Mouse (Mus musculus): ENCODE data around the gene Sytl2. TPM values are rescaled to one million over a fixed set of nuclear protein-coding genes. Genes with fewer than 3 reads are reported as not detected.
A peak's percentile ranks its signal among the peaks of the same experiment; 100 is the strongest.

The Sytl2 gene
- polyA plus RNA-seq, 1 experiment from 2014 or later = 7.4 TPM

DNA sequence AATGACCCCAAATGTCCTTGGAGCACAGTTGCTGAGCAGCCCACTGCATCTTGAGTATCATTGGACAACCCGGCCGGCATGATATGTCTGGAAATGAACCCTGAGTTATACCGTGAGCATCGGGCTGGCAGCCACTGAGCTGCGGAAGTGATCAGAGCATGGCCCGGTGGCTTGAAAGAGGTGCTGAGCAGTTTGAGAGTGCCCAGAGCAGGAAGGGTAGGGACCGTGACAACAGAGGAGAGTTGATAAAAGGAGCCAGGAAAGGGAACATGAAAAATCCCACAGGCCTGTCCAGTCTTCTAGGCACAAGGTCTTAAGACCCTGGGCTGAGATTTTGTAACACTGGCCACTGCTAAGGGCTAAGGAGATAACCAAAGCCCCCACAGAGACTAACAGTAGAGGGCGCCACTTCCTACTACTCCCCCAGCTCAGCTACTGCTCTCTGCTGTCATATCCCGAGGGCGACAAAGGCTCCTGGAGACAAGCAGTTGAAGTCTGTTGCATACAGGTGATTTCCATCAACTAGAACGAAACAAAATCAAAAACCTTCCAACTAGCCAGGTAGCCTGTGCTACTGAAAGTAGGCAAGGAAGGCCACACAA lies 21.7 kb upstream of the Sytl2 start:
- H3K9me3 ChIP-seq (replicated peaks) = no peaks in the 10 kb centered on the region
- no peak overlapping the region for H3K9ac ChIP-seq
- no peaks in the 10 kb centered on the region for H3K27me3 ChIP-seq
- WGBS = 34% methylated on average over 11 of the region's 11 CpGs
- no peak overlapping the region for H3K4me3 ChIP-seq
- no peak overlapping the region for H3K4me2 ChIP-seq
- 0 out of 2 replicates have a peak, but pooled peaks cover 4% of the 10 kb centered on the region for H3K4me1 ChIP-seq (replicated peaks)
- 0 out of 2 replicates have a peak, but pooled peaks have one; percentile 18 for ATAC-seq (replicated peaks; ENCODE audit: insufficient number of reproducible peaks, insufficient read depth, low FRiP score, low read depth)
- H3K27ac ChIP-seq = no peak overlapping the region
- no peaks in the 10 kb centered on the region for H3K36me3 ChIP-seq

DNA sequence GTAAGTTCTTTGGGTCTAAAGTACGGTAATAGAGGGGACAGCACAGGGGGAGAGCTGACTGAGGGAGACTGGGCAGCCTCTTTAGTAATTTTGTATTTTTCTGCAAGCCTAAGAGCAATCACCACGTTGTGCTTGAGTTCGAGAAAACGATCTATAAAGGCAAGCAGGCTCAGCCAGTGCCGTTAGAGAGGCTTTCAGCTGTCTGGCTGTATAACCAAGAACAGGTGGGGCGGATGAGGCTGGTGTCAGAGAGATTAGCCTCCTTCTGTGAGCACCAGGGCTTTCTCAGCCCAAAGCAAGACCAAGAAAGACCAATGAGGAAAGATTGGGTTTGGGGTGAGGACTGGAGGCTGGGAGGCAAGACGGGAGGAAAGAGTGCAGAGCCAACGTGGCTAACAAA lies 21.2 kb upstream of the Sytl2 start:
- H3K4me3 ChIP-seq = no peak overlapping the region
- H3K9ac ChIP-seq = no peak overlapping the region
- ATAC-seq (replicated peaks; ENCODE audit: insufficient number of reproducible peaks, insufficient read depth, low FRiP score, low read depth) = no peak
- no peak overlapping the region for H3K4me2 ChIP-seq
- H3K36me3 ChIP-seq = no peaks in the 10 kb centered on the region
- H3K9me3 ChIP-seq (replicated peaks) = no peaks in the 10 kb centered on the region
- WGBS = 59% methylated on average over 8 of the region's 8 CpGs
- H3K27ac ChIP-seq = no peak overlapping the region
- H3K4me1 ChIP-seq (replicated peaks) = 0 out of 2 replicates have a peak, but pooled peaks cover 4% of the 10 kb centered on the region
- no peaks in the 10 kb centered on the region for H3K27me3 ChIP-seq

DNA sequence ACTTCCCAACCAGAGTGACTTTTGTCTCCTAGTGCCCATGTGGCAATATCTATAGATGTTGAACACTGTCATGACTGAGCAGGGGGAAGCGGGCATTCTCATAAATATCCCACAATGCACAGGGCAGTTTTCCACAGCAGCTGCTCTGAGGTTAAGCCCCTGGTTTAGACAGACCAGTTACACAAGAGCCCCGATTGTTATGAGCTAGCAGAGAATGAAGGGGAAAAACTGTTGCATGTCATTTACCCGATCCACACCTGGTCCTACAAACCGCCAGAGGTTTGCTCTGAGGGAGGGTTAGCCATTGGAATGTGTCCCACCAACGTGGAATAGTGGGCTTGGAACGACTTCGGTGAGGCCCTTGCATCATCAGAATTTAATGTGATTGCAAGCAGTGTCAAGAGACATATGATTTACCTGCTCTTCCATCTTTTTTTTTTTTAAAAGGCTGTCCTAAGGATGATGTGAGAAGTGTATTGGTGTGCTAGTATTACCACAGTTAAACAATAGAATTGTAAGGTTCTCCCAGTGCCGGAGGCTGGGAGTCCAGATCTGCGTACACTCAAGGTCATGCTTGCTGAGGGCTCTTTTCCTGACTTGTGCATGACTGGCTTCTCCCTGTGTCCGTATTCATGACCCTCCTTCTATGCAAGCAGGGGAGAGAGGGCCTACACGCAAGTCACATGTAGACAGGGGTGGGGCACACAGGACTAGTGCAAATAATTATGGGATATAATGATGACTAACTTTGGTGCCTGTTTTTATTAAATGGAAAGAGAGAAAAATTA lies 20.1 kb upstream of the Sytl2 start:
- ATAC-seq (replicated peaks; ENCODE audit: insufficient number of reproducible peaks, insufficient read depth, low FRiP score, low read depth) = no peak
- no peak overlapping the region for H3K9ac ChIP-seq
- H3K4me2 ChIP-seq = no peak overlapping the region
- 0 out of 2 replicates have a peak, but pooled peaks cover 4% of the 10 kb centered on the region for H3K4me1 ChIP-seq (replicated peaks)
- H3K9me3 ChIP-seq (replicated peaks) = no peaks in the 10 kb centered on the region
- WGBS = 77% methylated on average over 11 of the region's 11 CpGs
- no peaks in the 10 kb centered on the region for H3K27me3 ChIP-seq
- H3K4me3 ChIP-seq = no peak overlapping the region
- no peak overlapping the region for H3K27ac ChIP-seq
- H3K36me3 ChIP-seq = no peaks in the 10 kb centered on the region

DNA sequence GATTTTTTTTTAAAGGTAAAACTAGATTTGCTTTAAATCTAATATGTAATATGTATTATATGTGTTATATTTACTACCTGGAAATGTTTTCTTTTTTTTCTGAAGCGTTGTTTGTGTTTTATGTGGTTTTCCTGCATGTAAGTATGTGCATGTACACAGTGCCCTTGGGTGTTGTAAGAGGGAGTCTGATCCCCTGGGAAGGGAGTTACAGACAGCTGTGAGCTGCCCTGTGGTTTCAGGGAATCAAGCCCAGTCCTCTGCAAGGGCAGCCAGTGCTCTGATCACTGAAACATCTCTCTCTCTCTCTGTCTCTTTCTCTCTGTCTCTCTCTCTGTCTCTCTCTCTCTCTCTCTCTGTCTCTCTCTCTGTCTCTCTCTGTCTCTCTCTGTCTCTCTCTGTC lies 19.3 kb upstream of the Sytl2 start:
- H3K4me1 ChIP-seq (replicated peaks) = 0 out of 2 replicates have a peak, but pooled peaks cover 4% of the 10 kb centered on the region
- H3K27ac ChIP-seq = no peak overlapping the region
- no peak overlapping the region for H3K9ac ChIP-seq
- H3K9me3 ChIP-seq (replicated peaks) = no peaks in the 10 kb centered on the region
- no peak overlapping the region for H3K4me2 ChIP-seq
- H3K27me3 ChIP-seq = no peaks in the 10 kb centered on the region
- no peak overlapping the region for H3K4me3 ChIP-seq
- no peaks in the 10 kb centered on the region for H3K36me3 ChIP-seq
- no peak for ATAC-seq (replicated peaks; ENCODE audit: insufficient number of reproducible peaks, insufficient read depth, low FRiP score, low read depth)
- WGBS = 77% methylated on average over 1 of the region's 1 CpGs

DNA sequence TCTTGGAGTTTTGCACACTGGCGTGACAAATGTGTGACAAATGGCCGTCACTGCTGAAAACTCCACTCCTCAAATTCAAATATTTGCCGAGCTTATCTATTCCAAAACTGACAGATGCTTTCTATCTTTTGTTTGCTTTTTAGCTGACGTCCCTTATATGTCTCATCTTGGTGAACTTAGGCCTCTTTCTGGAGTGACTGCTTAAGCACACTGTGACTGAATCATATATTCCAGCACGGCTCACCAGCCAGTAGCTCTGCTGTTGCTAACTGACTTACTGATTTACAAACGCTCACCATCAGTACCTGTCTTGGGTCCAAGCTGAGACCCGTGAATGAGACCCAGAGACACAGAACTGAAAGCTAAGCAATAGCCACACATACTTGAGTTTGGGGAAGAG lies 17.3 kb upstream of the Sytl2 start:
- Histone ChIP-seq H3K4me1 (replicated peaks) (0 out of 2 replicates have a peak, but pooled peaks cover 4% of the 10 kb centered on the region), H3K27ac (no peak overlapping the region), H3K27me3 (no peaks in the 10 kb centered on the region), H3K36me3 (no peaks in the 10 kb centered on the region), H3K4me2 (no peak overlapping the region), H3K4me3 (no peak overlapping the region), H3K9ac (no peak overlapping the region), H3K9me3 (replicated peaks) (no peaks in the 10 kb centered on the region)
- WGBS = 55% methylated on average over 7 of the region's 7 CpGs
- ATAC-seq (replicated peaks; ENCODE audit: insufficient number of reproducible peaks, insufficient read depth, low FRiP score, low read depth) = no peak

DNA sequence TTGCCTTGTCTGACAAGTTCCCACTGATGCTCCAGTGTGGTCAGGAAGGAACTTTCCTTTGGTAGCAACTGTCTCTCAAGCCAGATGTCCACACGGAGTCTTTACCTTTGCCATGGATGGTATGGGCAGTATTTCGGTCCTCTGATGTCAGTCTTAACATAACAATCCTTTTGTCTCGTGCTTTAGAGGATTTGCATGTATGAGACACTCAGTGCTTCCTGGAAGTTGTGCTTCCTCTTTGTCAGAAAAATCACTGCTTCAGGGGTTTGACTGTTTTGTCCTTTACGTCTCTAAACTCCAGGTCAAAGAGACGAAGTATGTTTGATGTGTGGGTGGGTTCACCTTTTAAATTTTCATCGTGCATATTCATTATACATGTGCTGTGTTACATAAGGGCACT lies 10.2 kb upstream of the Sytl2 start:
- no peaks in the 10 kb centered on the region for H3K27me3 ChIP-seq
- no peak for ATAC-seq (replicated peaks; ENCODE audit: insufficient number of reproducible peaks, insufficient read depth, low FRiP score, low read depth)
- WGBS = 76% methylated on average over 6 of the region's 6 CpGs
- no peak overlapping the region for H3K4me3 ChIP-seq
- H3K36me3 ChIP-seq = no peaks in the 10 kb centered on the region
- no peaks in the 10 kb centered on the region for H3K9me3 ChIP-seq (replicated peaks)
- H3K27ac ChIP-seq = no peak overlapping the region
- no peak overlapping the region for H3K9ac ChIP-seq
- no peak overlapping the region for H3K4me2 ChIP-seq
- H3K4me1 ChIP-seq (replicated peaks) = no peaks in the 10 kb centered on the region

DNA sequence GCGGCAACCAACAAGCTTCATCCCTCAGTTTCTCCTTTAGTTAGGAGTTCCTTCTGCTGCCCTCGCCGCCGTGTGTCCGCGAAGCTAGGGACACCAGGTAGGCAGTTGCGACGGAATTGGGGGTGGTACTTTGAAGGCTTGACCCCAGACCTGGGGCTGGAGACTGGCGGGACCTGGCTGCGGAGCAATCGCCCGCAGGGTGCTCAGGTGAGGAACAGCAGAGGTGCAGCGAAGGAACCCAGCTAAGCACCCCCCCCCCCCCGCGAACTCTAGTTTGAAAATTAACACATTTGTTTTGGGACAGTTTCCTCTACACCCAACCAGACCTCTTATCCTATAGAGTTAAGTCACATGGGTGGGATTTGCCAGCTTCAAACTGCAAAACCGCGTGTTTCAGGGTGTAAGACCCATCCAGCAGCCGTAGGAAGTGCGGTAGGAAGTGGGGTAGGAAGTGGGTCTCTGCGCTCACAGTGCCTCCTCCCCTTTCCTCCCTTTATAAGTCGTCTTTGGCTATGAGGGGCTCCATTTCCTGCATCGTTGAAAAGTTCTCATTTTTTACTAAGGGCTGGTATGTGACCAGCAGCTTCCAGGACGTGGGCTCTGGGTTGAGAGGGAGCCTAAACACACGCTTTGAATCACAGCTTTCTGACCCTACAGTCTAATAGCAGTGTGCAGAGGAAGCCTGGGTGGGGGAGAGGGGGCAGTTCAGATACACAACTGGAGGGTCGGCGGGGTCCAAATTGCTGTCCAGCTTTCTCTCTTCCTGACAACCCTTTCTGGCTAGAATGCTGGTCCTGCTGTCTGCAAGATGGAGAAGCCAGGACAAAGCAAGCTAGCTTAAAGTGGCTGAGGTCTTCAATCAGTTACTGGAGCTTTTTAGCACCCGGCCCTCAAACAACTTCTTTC lies 848 bp downstream of the Sytl2 start:
- ATAC-seq (replicated peaks; ENCODE audit: insufficient number of reproducible peaks, insufficient read depth, low FRiP score, low read depth) = 0 out of 2 replicates have a peak, but pooled peaks have one; percentile 28
- peak overlapping the region; percentile 65 for H3K9ac ChIP-seq
- no peak overlapping the region for H3K27ac ChIP-seq
- 4% methylated on average over 26 of the region's 27 CpGs for WGBS
- no peaks in the 10 kb centered on the region for H3K9me3 ChIP-seq (replicated peaks)
- H3K4me3 ChIP-seq = peak overlapping the region; percentile 70
- peak overlapping the region; percentile 98 for H3K4me2 ChIP-seq
- peaks cover 8% of the 10 kb centered on the region for H3K4me1 ChIP-seq (replicated peaks)
- no peaks in the 10 kb centered on the region for H3K27me3 ChIP-seq
- H3K36me3 ChIP-seq = no peaks in the 10 kb centered on the region

DNA sequence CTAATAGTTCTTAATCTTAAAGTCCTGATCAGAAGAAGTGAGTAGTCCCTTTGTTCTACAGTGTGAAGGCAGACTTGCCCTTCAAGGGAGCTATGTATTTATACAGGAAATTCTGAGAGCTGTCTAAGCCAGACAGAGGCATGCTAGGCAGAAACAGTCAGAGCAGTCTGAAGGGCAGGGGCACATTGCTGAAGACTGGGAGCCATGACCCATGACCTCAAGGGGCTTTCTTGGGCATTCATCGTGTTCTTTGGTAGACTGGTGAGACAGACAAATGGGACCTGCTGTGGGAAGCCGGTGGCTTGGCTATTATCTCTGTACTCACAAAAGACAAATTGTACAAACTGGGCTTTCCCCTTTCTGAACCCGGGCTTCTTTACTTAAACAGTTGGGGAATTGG lies 4.0 kb downstream of the Sytl2 start:
- H3K4me3 ChIP-seq = no peak overlapping the region
- WGBS = 54% methylated on average over 3 of the region's 3 CpGs

DNA sequence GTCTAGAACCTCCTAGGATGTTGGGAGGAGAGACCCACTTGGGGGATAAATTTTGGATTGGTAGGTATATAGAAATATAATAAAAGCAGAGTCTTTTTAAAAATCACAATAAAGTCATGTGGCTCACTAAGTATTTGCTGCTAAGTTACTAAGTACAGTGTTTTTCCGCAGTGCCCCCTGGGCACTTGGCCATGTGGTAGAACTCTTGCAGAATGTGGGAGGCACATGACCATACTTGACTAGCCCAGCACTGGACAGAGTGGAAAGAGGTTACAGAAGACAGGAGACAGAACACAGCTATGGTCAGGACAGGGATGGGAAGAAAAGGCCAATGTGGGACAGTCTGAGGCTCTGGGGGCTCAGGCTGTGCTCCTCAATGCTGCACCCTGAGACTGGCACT lies 4.9 kb downstream of the Sytl2 start:
- peaks cover 8% of the 10 kb centered on the region for H3K4me1 ChIP-seq (replicated peaks)
- H3K9ac ChIP-seq = no peak overlapping the region
- no peak for ATAC-seq (replicated peaks; ENCODE audit: insufficient number of reproducible peaks, insufficient read depth, low FRiP score, low read depth)
- H3K27ac ChIP-seq = no peak overlapping the region
- no peaks in the 10 kb centered on the region for H3K27me3 ChIP-seq
- no peaks in the 10 kb centered on the region for H3K36me3 ChIP-seq
- H3K9me3 ChIP-seq (replicated peaks) = no peaks in the 10 kb centered on the region
- H3K4me3 ChIP-seq = no peak overlapping the region
- 84% methylated on average over 1 of the region's 1 CpGs for WGBS
- no peak overlapping the region for H3K4me2 ChIP-seq

More for the DNA sequence above, 4.0 kb downstream of the Sytl2 start:
- Histone ChIP-seq H3K4me1 (replicated peaks) (peaks cover 8% of the 10 kb centered on the region), H3K4me2 (no peak overlapping the region), H3K27me3 (no peaks in the 10 kb centered on the region), H3K27ac (no peak overlapping the region), H3K9me3 (replicated peaks) (no peaks in the 10 kb centered on the region), H3K9ac (no peak overlapping the region), H3K36me3 (no peaks in the 10 kb centered on the region)
- ATAC-seq (replicated peaks; ENCODE audit: insufficient number of reproducible peaks, insufficient read depth, low FRiP score, low read depth) = no peak

DNA sequence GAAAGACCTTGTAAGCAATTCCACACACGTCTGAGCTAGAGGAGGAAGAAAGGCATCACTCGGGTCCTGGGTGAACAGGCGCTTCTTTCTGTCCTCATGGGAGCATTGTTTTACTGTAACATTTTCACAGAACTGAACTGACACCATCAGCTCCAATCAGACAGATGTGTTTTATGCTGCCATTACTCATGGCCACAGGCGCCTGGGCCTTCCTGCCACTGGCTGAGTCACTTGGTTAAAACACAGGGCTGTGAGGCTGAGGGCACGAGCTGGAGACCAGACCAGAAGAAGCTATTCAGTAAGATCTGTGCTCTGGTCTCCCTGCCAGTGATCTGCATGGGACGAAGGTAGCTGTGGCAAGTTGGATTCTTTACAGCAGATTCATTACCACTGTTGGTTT lies 6.0 kb downstream of the Sytl2 start:
- Histone ChIP-seq H3K4me2 (no peak overlapping the region), H3K27ac (no peak overlapping the region), H3K9me3 (replicated peaks) (no peaks in the 10 kb centered on the region), H3K4me3 (no peak overlapping the region), H3K36me3 (no peaks in the 10 kb centered on the region), H3K4me1 (replicated peaks) (peaks cover 7% of the 10 kb centered on the region), H3K27me3 (no peaks in the 10 kb centered on the region), H3K9ac (no peak overlapping the region)
- no peak for ATAC-seq (replicated peaks; ENCODE audit: insufficient number of reproducible peaks, insufficient read depth, low FRiP score, low read depth)
- 74% methylated on average over 6 of the region's 6 CpGs for WGBS
